Mouse (Mus musculus) lung, embryonic 15.5 days (tissue): ENCODE data around the gene Mageb5. TPM values are rescaled to one million over a fixed set of nuclear protein-coding genes. Genes with fewer than 3 reads are reported as not detected.
"Not testable (repeated sequence)": the region's sequence is repeated elsewhere in the genome, so short reads cannot be mapped to it uniquely, and the experiment has no call there.

Source experiments
- ATAC-seq: fragments of 200-750 bp; cut with Nextera tagmentation; 2 replicates; pipeline ENCODE4 v1.8.0; 2017; ENCODE audit warnings: moderate number of reproducible peaks, borderline replicate concordance; ENCODE audit not compliant: low FRiP score, low TSS enrichment; ENCODE audit errors: extremely low read depth
- H3K27ac ChIP-seq: fragments of 300-500 bp; sonication (generic); 2 replicates; pipeline ENCODE4 v1.5.1; 2015; ENCODE audit warnings: moderate library complexity, mild to moderate bottlenecking, inconsistent platforms
- H3K27me3 ChIP-seq: fragments of 300-500 bp; sonication (generic); 2 replicates; pipeline ENCODE4 v1.6.1; 2015; ENCODE audit warnings: inconsistent platforms
- H3K36me3 ChIP-seq: fragments of 300-500 bp; sonication (generic); 2 replicates; pipeline ENCODE4 v1.6.1; 2015; ENCODE audit warnings: inconsistent platforms
- H3K4me1 ChIP-seq: fragments of 300-500 bp; sonication (generic); 2 replicates; pipeline ENCODE4 v1.6.1; 2015; ENCODE audit warnings: inconsistent platforms
- H3K4me2 ChIP-seq: fragments of 300-500 bp; sonication (generic); 2 replicates; pipeline ENCODE4 v1.6.1; 2015; ENCODE audit warnings: inconsistent platforms, mild to moderate bottlenecking, moderate library complexity
- H3K4me3 ChIP-seq: fragments of 300-500 bp; sonication (generic); 2 replicates; pipeline ENCODE4 v1.5.1; 2015; ENCODE audit warnings: mild to moderate bottlenecking, inconsistent platforms
- H3K9ac ChIP-seq: fragments of 300-500 bp; sonication (generic); 2 replicates; pipeline ENCODE4 v1.6.1; 2015; ENCODE audit warnings: inconsistent platforms
- H3K9me3 ChIP-seq: fragments of 300-500 bp; sonication (generic); 2 replicates; pipeline ENCODE4 v1.6.1; 2016; ENCODE audit warnings: inconsistent platforms
- WGBS: fragments of 180-500 bp; shearing (Covaris S2); methylation state at CpG from one replicate; pipeline ENCODE4 v1.1.7; 2015; 5-methylcytosine and 5-hydroxymethylcytosine counted together
- polyA plus RNA-seq: library from polyadenylated mRNA; unstranded; fragments of >200 nt; fragmentation: Nextera tagmentation; extraction: Ambion mirVana; gene quantifications from 2 replicates; pipeline ENCODE4 v1.2.1, GENCODE M21; 2015

Gene Mageb5
- not detected in 2 replicates for polyA plus RNA-seq

GRCm38 (mm10) chrX:91782918-91783317 lies at the start of gene Mageb5:
Mageb5 (minus strand) TSS chrX:91783018.
- H3K36me3 ChIP-seq, H3K9ac ChIP-seq, H3K4me1 ChIP-seq, H3K9me3 ChIP-seq, H3K27ac ChIP-seq, H3K4me2 ChIP-seq, H3K4me3 ChIP-seq, ATAC-seq, H3K27me3 ChIP-seq: not testable (repeated sequence)
- WGBS, result 76% methylated on average over 1 of the region's 1 CpGs

GRCm38 (mm10) chrX:91759591-91760226 lies 23.1 kb downstream of the Mageb5 start:
- no CpG with 5 or more reads among the region's 1 CpGs for WGBS
- not testable (repeated sequence) for H3K4me1 ChIP-seq, H3K9ac ChIP-seq, H3K36me3 ChIP-seq, H3K27ac ChIP-seq, H3K4me2 ChIP-seq, ATAC-seq, H3K27me3 ChIP-seq, H3K4me3 ChIP-seq, H3K9me3 ChIP-seq

Other genes starting within 250 kb of the Mageb5 start
- not detected in 2 replicates for gene 1700084M14Rik, start 207.1 kb downstream of the Mageb5 start, polyA plus RNA-seq
- not detected in 2 replicates for gene Gm14781, start 150.8 kb downstream of the Mageb5 start, polyA plus RNA-seq
- not detected in 2 replicates for gene Mageb1, start 233.3 kb upstream of the Mageb5 start, polyA plus RNA-seq